Mouse (Mus musculus) layer of hippocampus, adult 18-20 months (tissue): ENCODE data around the gene Spdef. TPM values are rescaled to one million over a fixed set of nuclear protein-coding genes. Genes with fewer than 3 reads are reported as not detected.

ENCODE experiments used
- DNase-seq, 2 experiments: peaks; one replicate each; pipeline ENCODE4 v3.0.0; 2022; ENCODE audit warnings: low spot score in 2 of 2
- long read RNA-seq: library from polyadenylated mRNA; stranded (forward); transcript quantifications from one replicate; pipeline ENCODE4 v2.0.0, GENCODE M21; 2021
- total RNA-seq, 2 experiments: library from RNA; stranded (reverse); gene quantifications; 2 replicates each; pipeline ENCODE4 v1.2.3; 2021

Gene Spdef
- total RNA-seq, result not detected
- long read RNA-seq, result 0 reads

- no peak for DNase-seq
Measured at GRCm38 (mm10) chr17:27728770-27729169, at the start of gene Spdef. Spdef (minus strand) TSS chr17:27728955.

- DNase-seq, result no peak
Measured at GRCm38 (mm10) chr17:27777823-27778222, 49.1 kb upstream of the Spdef start.

GRCm38 (mm10) chr17:27774198-27774597, 45.4 kb upstream of the Spdef start:
- DNase-seq, result peak in 1 of 2 experiments; percentile 64

- no peak for DNase-seq
Measured at GRCm38 (mm10) chr17:27771616-27772015, 42.9 kb upstream of the Spdef start.

- peak in 1 of 2 experiments; percentile 85 for DNase-seq
Measured at GRCm38 (mm10) chr17:27768817-27769542, 40.2 kb upstream of the Spdef start.

- DNase-seq, result no peak
Measured at GRCm38 (mm10) chr17:27767543-27767942, 38.8 kb upstream of the Spdef start.

- DNase-seq, result peak in 1 of 2 experiments; percentile 54
Measured at GRCm38 (mm10) chr17:27767120-27767519, 38.4 kb upstream of the Spdef start.

- DNase-seq, result no peak
Measured at GRCm38 (mm10) chr17:27765066-27765465, 36.3 kb upstream of the Spdef start.

GRCm38 (mm10) chr17:27764453-27764852, 35.7 kb upstream of the Spdef start:
- DNase-seq, result no peak

GRCm38 (mm10) chr17:27762884-27763283, 34.1 kb upstream of the Spdef start:
- DNase-seq, result peak in 1 of 2 experiments; percentile 60

GRCm38 (mm10) chr17:27761639-27762336, 33.0 kb upstream of the Spdef start:
- DNase-seq, result peak; percentile 86 to 95

- no peak for DNase-seq
Measured at GRCm38 (mm10) chr17:27760169-27760568, 31.4 kb upstream of the Spdef start.

GRCm38 (mm10) chr17:27751314-27752202, 22.8 kb upstream of the Spdef start:
- peak in 1 of 2 experiments; percentile 69 for DNase-seq

- DNase-seq, result no peak
Measured at GRCm38 (mm10) chr17:27750451-27750942, 21.7 kb upstream of the Spdef start.

GRCm38 (mm10) chr17:27748123-27748522, 19.4 kb upstream of the Spdef start:
- DNase-seq, result no peak

- no peak for DNase-seq
Measured at GRCm38 (mm10) chr17:27746446-27746845, 17.7 kb upstream of the Spdef start.

- no peak for DNase-seq
Measured at GRCm38 (mm10) chr17:27740961-27741360, 12.2 kb upstream of the Spdef start.

- DNase-seq, result no peak
Measured at GRCm38 (mm10) chr17:27734344-27735073, 5.8 kb upstream of the Spdef start.

- DNase-seq, result no peak
Measured at GRCm38 (mm10) chr17:27732694-27733093, 3.9 kb upstream of the Spdef start.

GRCm38 (mm10) chr17:27732152-27732551, 3.4 kb upstream of the Spdef start:
- no peak for DNase-seq

GRCm38 (mm10) chr17:27726527-27726926, 2.2 kb downstream of the Spdef start:
- DNase-seq, result no peak
